Mouse (Mus musculus): ENCODE data around the gene Cc2d1a.

The Cc2d1a gene

DNA sequence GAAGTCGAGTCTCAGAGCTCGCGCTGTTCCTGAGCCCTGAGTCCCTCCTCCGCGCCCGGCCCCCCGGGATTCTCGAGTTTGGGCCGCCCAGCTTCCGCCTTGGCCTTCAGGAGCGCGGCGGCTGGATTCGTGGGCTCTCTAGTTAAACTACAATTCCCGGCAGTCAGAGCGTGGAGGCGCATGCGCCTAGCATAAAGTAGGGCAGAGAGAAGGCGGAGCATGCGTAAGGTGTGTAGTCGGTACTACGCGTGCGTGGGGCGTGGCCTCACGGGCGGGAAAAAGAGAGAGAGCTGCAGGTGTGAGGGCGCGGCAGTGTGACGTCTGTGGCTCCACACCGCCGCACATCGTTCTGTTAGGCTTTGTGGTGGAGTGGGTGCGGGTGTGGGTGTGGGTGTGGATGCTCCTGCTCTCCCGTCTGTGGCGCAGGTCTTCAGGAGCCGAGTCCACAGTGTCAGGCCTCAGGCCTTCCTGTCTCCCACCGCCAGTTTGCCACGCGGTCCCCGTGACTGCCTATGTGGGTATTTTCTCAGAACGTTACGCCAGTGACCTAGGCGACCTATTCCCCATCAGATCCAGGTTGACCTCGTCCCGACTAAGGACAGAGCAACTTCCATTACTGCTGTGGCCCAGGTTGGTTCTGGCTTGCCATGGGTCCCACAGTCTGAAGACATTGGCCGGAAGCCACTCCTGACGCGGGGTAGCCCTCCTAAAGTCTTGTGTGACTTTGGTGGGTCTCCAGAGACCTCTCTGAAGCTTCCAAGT is at the start of gene Cc2d1a, which contains the start of gene 4930432K21Rik:
Cc2d1a (minus strand) TSS at position 168 of the 762 bp plus-strand sequence.
4930432K21Rik (plus strand) TSS at position 257 of the 762 bp plus-strand sequence.
- in situ Hi-C loops (cut with MseI, MboI) = no loop called here

DNA sequence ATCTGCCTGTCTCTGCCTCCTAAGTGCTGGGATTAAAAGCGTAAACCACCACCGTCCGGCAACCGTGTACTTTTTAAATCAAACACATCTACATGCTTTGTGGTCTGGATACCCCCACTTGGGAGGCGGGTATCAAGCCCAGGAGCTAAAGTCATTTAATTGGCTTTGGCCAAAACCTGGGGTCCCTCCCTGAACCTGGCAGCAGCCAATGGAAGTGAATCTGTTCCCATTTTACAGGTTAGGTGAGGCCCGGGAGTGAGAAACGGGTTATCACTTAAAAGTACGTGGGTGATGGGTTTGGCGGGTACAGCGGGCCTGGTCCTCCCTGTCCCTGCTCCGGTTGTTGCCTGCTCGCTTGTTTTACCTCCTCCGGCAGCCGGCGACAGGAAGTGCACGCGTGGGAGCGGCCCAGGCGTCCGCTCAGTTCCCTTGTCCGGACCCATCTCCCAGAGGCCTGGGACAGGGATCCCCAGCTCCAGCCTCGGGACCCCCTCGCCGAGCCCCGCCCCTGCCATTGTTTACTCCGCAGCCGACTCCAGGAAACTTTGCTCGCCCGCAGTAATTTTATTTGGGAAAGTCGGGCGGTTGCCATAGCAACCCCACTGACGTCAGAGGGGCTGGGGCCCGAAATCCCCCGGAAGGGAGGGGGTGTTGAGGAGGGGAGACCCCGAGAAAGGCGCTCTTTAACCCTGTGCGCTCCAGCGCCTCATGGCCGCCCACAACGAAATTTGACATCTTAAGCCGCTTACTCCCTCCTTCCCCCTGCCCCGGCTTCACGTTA is 49.6 kb upstream of the Cc2d1a start:
- in situ Hi-C loops (cut with MseI, MboI) = no loop called here

- in situ Hi-C loops (cut with MseI, MboI) = no loop called here
These were observed 46.5 kb upstream of the Cc2d1a start for GRCm38 (mm10) chr8:84194224-84194743.

DNA sequence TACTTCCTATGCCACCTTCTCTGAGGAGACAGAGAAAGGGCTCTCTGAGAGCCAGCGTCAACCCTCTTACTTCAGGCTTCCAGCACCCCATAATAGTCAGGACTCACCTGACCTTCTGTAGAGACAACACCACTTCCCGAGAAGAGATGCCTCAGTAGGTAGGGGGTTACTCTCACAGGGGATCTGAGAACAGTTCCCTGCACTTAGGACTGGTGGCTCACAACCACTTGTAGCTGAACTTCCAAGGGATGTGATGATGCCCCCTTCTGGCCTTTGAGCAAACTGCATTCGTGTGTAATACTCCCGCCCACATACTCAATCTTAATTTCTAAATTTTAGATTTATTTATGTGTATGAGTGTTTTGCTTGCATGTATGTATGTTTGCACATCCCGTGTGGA is 45.8 kb upstream of the Cc2d1a start:
- in situ Hi-C loops (cut with MseI, MboI) = no loop called here

GRCm38 (mm10) chr8:84193161-84193560 is 45.4 kb upstream of the Cc2d1a start:
- in situ Hi-C loops (cut with MseI, MboI) = no loop called here

GRCm38 (mm10) chr8:84192555-84192954 is 44.8 kb upstream of the Cc2d1a start:
- in situ Hi-C loops (cut with MseI, MboI) = no loop called here

- in situ Hi-C loops (cut with MseI, MboI) = no loop called here
These were observed 44.3 kb upstream of the Cc2d1a start for GRCm38 (mm10) chr8:84192023-84192422.

DNA sequence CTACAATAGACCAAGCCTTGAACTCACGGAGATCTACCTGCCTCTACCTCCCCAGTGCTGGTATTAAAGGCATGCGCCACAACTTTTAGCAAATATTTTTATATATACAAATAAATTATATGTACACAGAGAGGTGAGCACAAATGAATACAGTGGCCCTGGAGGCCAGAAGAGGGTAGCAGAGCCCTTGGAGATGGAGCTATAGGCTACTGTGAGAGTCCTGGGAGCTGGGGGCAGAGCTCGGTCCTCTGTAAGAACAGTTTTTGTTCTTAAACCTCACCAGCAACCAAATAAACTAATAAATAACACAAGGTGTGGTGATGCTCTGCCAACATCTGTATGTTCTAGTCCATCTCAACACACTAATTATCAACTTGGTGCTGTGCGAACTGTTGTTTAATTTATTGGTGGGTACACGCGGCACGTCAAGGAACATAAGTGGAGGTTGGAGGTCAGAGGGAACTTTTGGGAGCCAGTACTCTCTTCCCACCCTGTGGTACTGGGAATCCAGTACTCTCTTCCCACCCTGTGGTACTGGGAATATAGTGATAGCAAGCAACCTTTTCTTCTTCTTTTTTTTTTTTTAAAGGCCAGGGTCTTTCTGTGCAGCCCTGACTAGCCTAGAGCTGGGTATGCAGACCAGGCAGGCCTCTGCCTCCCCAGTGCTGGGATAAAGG is 42.6 kb upstream of the Cc2d1a start:
- in situ Hi-C loops (cut with MseI, MboI) = no loop called here

GRCm38 (mm10) chr8:84189603-84190002 is 41.9 kb upstream of the Cc2d1a start:
- in situ Hi-C loops (cut with MseI, MboI) = no loop called here

DNA sequence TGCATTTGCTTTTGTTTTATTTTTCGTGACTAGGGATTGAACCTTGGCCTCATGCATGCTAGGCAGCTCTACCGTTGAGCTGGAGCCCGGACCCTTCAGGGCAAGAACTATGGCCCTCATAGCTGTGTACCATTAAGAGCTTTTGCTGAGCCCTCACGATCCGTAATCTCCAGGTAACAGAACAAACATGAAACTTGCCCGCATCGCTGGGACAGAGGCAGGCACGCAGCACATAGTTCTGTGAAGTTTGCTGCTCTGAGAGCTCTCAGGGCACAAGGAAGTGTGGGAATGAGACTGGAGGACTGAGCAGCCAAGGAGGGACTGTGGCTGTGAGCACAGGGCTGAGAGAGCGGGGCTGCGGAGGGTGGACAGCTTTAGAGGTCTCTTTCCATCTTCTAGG is 40.9 kb upstream of the Cc2d1a start:
- in situ Hi-C loops (cut with MseI, MboI) = no loop called here

DNA sequence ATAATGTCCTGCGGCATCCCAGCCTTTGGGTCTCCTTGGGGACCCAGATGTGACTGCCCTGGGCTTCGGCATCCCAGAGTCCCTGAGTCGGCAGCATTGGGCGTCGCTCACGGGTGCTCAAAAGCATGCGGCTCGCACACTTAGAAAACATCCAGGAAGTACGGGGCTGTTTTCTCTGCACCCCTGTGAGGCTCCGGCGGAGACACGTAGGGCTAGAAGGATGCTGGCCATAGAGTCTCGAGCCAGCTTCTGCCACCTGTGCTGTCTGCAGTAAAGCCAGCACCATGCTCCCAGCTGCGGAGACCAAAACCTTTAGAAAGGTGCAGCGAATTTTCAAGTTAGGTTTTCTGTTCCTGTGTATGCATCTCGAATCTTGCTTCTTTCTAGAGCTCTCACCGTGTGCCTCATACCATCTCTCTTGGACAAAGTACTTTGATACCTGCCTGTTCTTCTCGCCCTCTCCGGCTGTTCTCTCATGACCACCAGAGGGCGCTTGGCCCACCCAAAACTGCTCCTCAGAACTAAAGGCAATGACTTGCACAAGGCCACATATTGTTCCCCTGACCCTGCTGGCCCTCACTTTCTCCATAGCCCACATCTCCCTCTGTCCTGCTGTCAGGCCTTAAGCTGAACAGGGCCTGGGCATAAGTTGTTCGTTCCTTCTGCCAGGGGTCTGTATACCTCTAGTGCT is 39.5 kb upstream of the Cc2d1a start:
- in situ Hi-C loops (cut with MseI, MboI) = no loop called here

- in situ Hi-C loops (cut with MseI, MboI) = no loop called here
These were observed 38.8 kb upstream of the Cc2d1a start for GRCm38 (mm10) chr8:84186547-84186946.

DNA sequence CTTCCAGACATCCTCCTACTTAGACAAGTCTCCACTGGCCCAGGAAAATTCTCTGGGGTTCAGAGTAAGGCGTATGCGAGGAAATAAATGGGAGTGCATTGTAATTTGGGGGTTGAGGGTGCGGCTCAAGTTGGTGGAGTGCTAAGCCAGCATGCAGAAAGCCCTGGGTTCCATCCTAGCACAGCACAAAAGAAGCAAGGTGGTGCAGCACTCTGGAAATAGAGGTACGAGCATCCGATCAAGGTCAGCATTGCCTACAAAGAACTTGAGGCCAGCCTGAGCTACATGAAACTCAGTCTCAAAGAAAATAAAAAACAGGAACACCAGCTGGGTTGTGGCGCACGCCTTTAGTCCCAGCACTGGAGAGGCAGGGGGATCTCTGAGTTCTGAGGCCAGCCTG is 37.4 kb upstream of the Cc2d1a start, which contains the start of gene Nanos3:
Nanos3 (minus strand) TSS at position 101 of the 400 bp plus-strand sequence.
- in situ Hi-C loops (cut with MseI, MboI) = no loop called here

DNA sequence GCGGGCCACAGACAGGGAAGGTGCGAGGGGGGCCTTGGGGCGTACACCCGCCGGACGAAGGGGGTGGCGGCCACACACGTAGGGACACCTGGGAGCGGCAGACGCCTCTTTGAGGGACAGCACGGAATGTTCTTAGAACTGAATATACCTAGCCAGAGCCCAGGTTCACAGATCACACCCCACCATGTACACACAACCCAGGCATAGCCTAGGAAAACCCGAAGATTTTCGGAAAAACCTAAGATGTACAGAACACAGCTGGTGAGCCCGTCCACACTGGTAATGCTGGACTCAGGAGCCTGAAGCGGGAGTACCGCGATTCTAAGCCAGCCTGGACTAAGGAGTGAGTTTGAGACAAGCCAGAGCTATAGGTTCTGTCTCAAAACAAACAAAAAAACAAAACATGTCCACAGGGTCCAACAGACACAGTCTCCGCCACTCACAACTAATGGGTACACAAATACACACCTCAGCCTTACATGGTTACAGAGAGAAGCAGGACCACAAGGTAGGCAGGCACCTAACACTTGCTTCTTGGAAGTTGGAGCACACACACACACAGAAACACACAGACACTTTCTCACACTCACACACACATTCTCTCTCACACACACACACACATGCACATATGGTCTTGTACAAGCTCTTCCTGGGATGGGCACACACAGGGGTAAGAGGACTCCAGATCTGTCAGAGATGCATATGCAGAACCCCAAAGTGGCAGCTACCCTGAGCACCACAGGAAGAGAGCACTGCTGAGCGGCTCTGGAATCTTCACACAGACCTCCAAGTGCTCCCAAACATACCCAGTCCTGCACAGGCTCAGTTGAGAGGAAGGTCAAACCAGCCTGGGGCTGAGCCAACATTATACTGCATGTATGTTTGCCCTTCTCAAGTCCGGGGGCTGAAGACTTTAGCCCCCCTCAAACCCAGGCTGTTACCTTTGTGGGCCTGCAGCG is 36.6 kb upstream of the Cc2d1a start:
- in situ Hi-C loops (cut with MseI, MboI) = no loop called here

DNA sequence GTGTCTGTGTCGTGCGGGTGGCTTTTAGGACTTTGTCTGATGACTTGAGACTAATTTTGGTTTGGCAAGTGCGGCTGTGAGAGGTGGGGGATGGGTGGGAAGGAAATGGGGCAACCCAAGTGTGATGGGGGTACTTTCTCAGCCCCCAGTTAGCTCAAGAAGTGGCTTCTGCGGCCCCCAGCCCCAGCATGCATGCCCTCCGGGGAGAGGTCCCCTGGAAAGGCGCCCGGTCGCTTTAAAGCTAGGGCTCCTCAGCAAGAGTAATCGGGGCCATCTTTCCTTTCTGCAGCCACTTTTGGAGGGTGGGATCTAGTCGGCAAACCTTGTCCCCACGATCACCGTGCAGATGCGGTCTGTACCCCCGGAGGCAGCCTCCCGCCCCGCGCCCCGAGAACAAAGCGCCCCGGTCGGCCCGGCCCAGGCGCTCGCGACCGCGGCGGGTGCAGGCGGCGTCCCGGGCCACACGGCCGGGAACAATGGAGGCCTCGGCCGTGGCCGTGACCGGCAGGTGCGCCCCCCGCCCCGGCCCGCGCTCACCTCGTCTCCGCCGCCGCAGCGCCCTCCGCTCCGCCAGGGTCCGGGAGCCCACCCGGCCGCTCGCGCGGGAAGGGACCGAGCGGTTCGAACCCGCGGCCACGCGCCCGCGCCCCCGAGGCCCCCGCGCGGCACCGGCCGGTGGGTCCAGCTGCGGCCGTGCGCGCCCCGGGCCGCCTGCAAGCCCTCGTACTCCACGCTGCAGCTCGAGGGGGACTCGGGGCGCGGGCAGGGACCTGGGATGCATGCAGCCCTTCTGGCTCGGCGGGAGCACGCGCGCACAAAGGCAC is 35.7 kb upstream of the Cc2d1a start:
- in situ Hi-C loops (cut with MseI, MboI) = no loop called here

GRCm38 (mm10) chr8:84182833-84183232 is 35.1 kb upstream of the Cc2d1a start:
- in situ Hi-C loops (cut with MseI, MboI) = no loop called here

GRCm38 (mm10) chr8:84180530-84181190 is 32.9 kb upstream of the Cc2d1a start:
- in situ Hi-C loops (cut with MseI, MboI) = no loop called here

- in situ Hi-C loops (cut with MseI, MboI) = loop anchor here in 1 of 2 experiments (10.0 kb wide), 1 partner anchor 145 kb away; no protein-coding TSS in a partner anchor
These were observed 32.2 kb upstream of the Cc2d1a start for GRCm38 (mm10) chr8:84179946-84180345.

GRCm38 (mm10) chr8:84178592-84178991 is 30.9 kb upstream of the Cc2d1a start:
- in situ Hi-C loops (cut with MseI, MboI) = loop anchor here in 1 of 2 experiments (10.0 kb wide), 1 partner anchor 144 kb away; no protein-coding TSS in a partner anchor
